Mouse (Mus musculus): Measurements from ENCODE around the gene S100a11. TPM values are rescaled to one million over a fixed set of nuclear protein-coding genes. Genes with fewer than 3 reads are reported as not detected.

Gene S100a11
- total and polyA plus RNA-seq, 3 experiments = 0.32 TPM; not detected in 2

DNA sequence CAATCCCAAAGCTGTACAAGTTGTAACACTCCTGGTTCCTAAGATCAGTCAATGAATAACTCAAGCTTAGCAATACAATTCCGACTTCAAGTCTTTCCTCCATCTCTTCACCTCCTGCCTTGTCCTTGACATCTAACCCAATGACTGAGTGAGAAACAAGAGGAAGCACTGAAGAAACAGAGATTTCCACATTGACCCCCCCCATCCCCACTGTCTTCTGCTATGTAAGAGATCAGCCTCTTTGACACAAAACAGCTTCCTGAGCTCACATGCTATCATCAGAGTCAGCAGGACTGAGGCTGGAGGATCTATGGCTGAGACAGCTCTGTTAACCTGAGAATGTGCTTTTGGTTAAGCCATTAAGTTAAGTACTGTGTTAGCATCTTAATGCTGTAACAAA, 9.3 kb upstream of the S100a11 start:
- Histone ChIP-seq H3K4me1 (ENCODE audit: control insufficient read depth in 1 of 2, insufficient read depth in 2 of 2, low read length in 2 of 2) (no peaks in the 10 kb centered on the region; a peak in 1 of 4 replicates), H3K4me3 (ENCODE audit: control insufficient read depth in 1 of 2, insufficient read depth in 1 of 2, low read depth in 2 of 2, low read length in 2 of 2) (no peak overlapping the region), H3K27me3 (ENCODE audit: control insufficient read depth in 1 of 2, insufficient read depth in 2 of 2, low read length in 2 of 2) (peaks cover 0 to 6% of the 10 kb centered on the region in 2 experiments; a peak in 2 of 4 replicates), H3K27ac (ENCODE audit: control insufficient read depth, low read depth, low read length) (no peak overlapping the region), H3K79me2 (ENCODE audit: control insufficient read depth, insufficient read depth, low read length, poor library complexity) (no peaks in the 10 kb centered on the region), H3K9me3 (replicated peaks; ENCODE audit: insufficient read depth, low read length) (no peaks in the 10 kb centered on the region), H3K36me3 (ENCODE audit: control insufficient read depth in 1 of 2, insufficient read depth in 2 of 2, low read length in 2 of 2) (no peaks in the 10 kb centered on the region), H3K9ac (ENCODE audit: control insufficient read depth, low read depth, low read length, poor library complexity, severe bottlenecking) (no peak overlapping the region)
- no peak for DNase-seq (ENCODE audit: low read depth, low spot score)
- no peak for TF ChIP-seq TCF12 (IDR thresholded peaks at IDR 0.05; ENCODE audit: low read depth, low read length)
- TF ChIP-seq ELF1 (IDR thresholded peaks at IDR 0.05; ENCODE audit: low read depth, low read length) = no peak
- no peak for TF ChIP-seq KAT2A (conservative IDR thresholded peaks at IDR 0.05; ENCODE audit: low read depth, low read length)
- no peak for TF ChIP-seq POLR2AphosphoS5 (IDR thresholded peaks at IDR 0.05; ENCODE audit: borderline replicate concordance, low read depth, low read length)
- no peak for TF ChIP-seq TAL1 (IDR thresholded peaks at IDR 0.05; ENCODE audit: low read length)
- no peak for TF ChIP-seq NRF1 (IDR thresholded peaks at IDR 0.05; ENCODE audit: insufficient read depth, low read depth, low read length, poor library complexity, severe bottlenecking)
- TF ChIP-seq MYB (IDR thresholded peaks at IDR 0.05; ENCODE audit: low read depth, low read length) = no peak
- TF ChIP-seq ZKSCAN1 (IDR thresholded peaks at IDR 0.05; ENCODE audit: low read depth, low read length) = no peak
- TF ChIP-seq TBP (IDR thresholded peaks at IDR 0.05; ENCODE audit: low read depth, low read length) = no peak
- no peak for TF ChIP-seq CHD1 (IDR thresholded peaks at IDR 0.05; ENCODE audit: low read depth, low read length)
- no peak for TF ChIP-seq EP300 (IDR thresholded peaks at IDR 0.05; ENCODE audit: low read depth in 1 of 2, low read length in 2 of 2)
- TF ChIP-seq UBTF (IDR thresholded peaks at IDR 0.05; ENCODE audit: borderline replicate concordance, insufficient read depth, low read depth, low read length) = no peak
- TF ChIP-seq USF1 (IDR thresholded peaks at IDR 0.05; ENCODE audit: low read depth, low read length) = no peak
- TF ChIP-seq MAX (IDR thresholded peaks at IDR 0.05; ENCODE audit: low read length) = no peak
- TF ChIP-seq GABPA (IDR thresholded peaks at IDR 0.05; ENCODE audit: low read depth, low read length) = no peak
- TF ChIP-seq POLR2AphosphoS2 (IDR thresholded peaks at IDR 0.05; ENCODE audit: low read length) = no peak
- TF ChIP-seq NELFE (IDR thresholded peaks at IDR 0.05; ENCODE audit: low read depth, low read length) = no peak
- no peak for TF ChIP-seq MYC (IDR thresholded peaks at IDR 0.05; ENCODE audit: low read depth, low read length)

- TF ChIP-seq NRF1 (IDR thresholded peaks at IDR 0.05; ENCODE audit: insufficient read depth, low read depth, low read length, poor library complexity, severe bottlenecking) (no peak), TAL1 (IDR thresholded peaks at IDR 0.05; ENCODE audit: low read length) (no peak), UBTF (IDR thresholded peaks at IDR 0.05; ENCODE audit: borderline replicate concordance, insufficient read depth, low read depth, low read length) (no peak), RCOR1 (IDR thresholded peaks at IDR 0.05; ENCODE audit: low read depth, low read length) (no peak), ZKSCAN1 (IDR thresholded peaks at IDR 0.05; ENCODE audit: low read depth, low read length) (no peak), KAT2A (conservative IDR thresholded peaks at IDR 0.05; ENCODE audit: low read depth, low read length) (no peak), SIN3A (IDR thresholded peaks at IDR 0.05; ENCODE audit: low read length) (no peak), EP300 (IDR thresholded peaks at IDR 0.05; ENCODE audit: low read depth in 1 of 2, low read length in 2 of 2) (no peak), USF1 (IDR thresholded peaks at IDR 0.05; ENCODE audit: low read depth, low read length) (no peak), MAZ (IDR thresholded peaks at IDR 0.05; ENCODE audit: low read depth, low read length) (no peak), POLR2AphosphoS2 (IDR thresholded peaks at IDR 0.05; ENCODE audit: low read length) (no peak), ELF1 (IDR thresholded peaks at IDR 0.05; ENCODE audit: low read depth, low read length) (no peak), ZNF384 (IDR thresholded peaks at IDR 0.05; ENCODE audit: low read depth, low read length) (no peak), USF2 (IDR thresholded peaks at IDR 0.05; ENCODE audit: borderline replicate concordance in 1 of 2, insufficient read depth in 1 of 2, low read depth in 1 of 2, low read length in 2 of 2) (no peak), CHD2 (IDR thresholded peaks at IDR 0.05; ENCODE audit: low read length) (no peak), GABPA (IDR thresholded peaks at IDR 0.05; ENCODE audit: low read depth, low read length) (no peak), MYB (IDR thresholded peaks at IDR 0.05; ENCODE audit: low read depth, low read length) (no peak), GATA1 (IDR thresholded peaks at IDR 0.05; ENCODE audit: low read depth, low read length) (no peak)
- Histone ChIP-seq H3K9me3 (replicated peaks; ENCODE audit: insufficient read depth, low read length) (no peaks in the 10 kb centered on the region), H3K27ac (ENCODE audit: control insufficient read depth, low read depth, low read length) (no peak overlapping the region), H3K9ac (ENCODE audit: control insufficient read depth, low read depth, low read length, poor library complexity, severe bottlenecking) (no peak overlapping the region), H3K79me2 (ENCODE audit: control insufficient read depth, insufficient read depth, low read length, poor library complexity) (no peaks in the 10 kb centered on the region), H3K4me1 (ENCODE audit: control insufficient read depth in 1 of 2, insufficient read depth in 2 of 2, low read length in 2 of 2) (no peaks in the 10 kb centered on the region), H3K27me3 (ENCODE audit: control insufficient read depth in 1 of 2, insufficient read depth in 2 of 2, low read length in 2 of 2) (peaks cover 0 to 6% of the 10 kb centered on the region in 2 experiments; a peak in 1 of 4 replicates), H3K36me3 (ENCODE audit: control insufficient read depth in 1 of 2, insufficient read depth in 2 of 2, low read length in 2 of 2) (no peaks in the 10 kb centered on the region), H3K4me3 (ENCODE audit: control insufficient read depth in 1 of 2, insufficient read depth in 1 of 2, low read depth in 2 of 2, low read length in 2 of 2) (no peak overlapping the region)
- DNase-seq (ENCODE audit: low read depth, low spot score) = no peak
Observed at GRCm38 (mm10) chr3:93511801-93512200, 8.5 kb upstream of the S100a11 start.

Measured in MEL (cell line).